Mouse (Mus musculus): ENCODE measurements around the gene Ccdc155. TPM values are rescaled to one million over a fixed set of nuclear protein-coding genes. Genes with fewer than 3 reads are reported as not detected.

Ccdc155 gene
- total RNA-seq, 1 experiment = 2.4 TPM

GRCm38 (mm10) chr7:45213708-45214107 is 9.0 kb upstream of the Ccdc155 start:
- DNase-seq (ENCODE audit: low read depth, low spot score) = no peak
- Histone ChIP-seq H3K27ac (ENCODE audit: insufficient read depth, low read depth, low read length, poor library complexity, severe bottlenecking) (no peak overlapping the region), H3K4me1 (ENCODE audit: control insufficient read depth in 2 of 2, insufficient read depth in 2 of 2, low read length in 2 of 2, poor library complexity in 1 of 2) (peaks cover 4 to 24% of the 10 kb centered on the region in 2 experiments; a peak in 2 of 4 replicates), H3K9ac (ENCODE audit: insufficient read depth, low read depth, low read length, poor library complexity, severe bottlenecking) (no peak overlapping the region), H3K9me3 (ENCODE audit: control insufficient read depth, insufficient read depth, low read depth, low read length) (no peaks in the 10 kb centered on the region), H3K36me3 (ENCODE audit: control insufficient read depth, insufficient read depth, low read length, poor library complexity, severe bottlenecking) (peaks cover 13% of the 10 kb centered on the region; the same call in 1 of the 2 replicates), H3K4me3 (ENCODE audit: insufficient read depth in 1 of 2, low read depth in 1 of 2, low read length in 2 of 2, poor library complexity in 1 of 2, severe bottlenecking in 1 of 2) (no peak overlapping the region)
- no peak for TF ChIP-seq CHD2 (IDR thresholded peaks at IDR 0.05; ENCODE audit: low read depth, low read length)
- TF ChIP-seq MAFK (IDR thresholded peaks at IDR 0.05; ENCODE audit: insufficient read depth, low read depth, low read length) = no peak
- TF ChIP-seq ZC3H11A (IDR thresholded peaks at IDR 0.05; ENCODE audit: borderline replicate concordance, low read depth, low read length) = no peak
- TF ChIP-seq ZNF384 (IDR thresholded peaks at IDR 0.05; ENCODE audit: low read depth, low read length) = no peak
- no peak for TF ChIP-seq HCFC1 (IDR thresholded peaks at IDR 0.05; ENCODE audit: borderline replicate concordance, insufficient read depth, low read length)
- in situ Hi-C loops (cut with MboI; ENCODE audit: low sequenced_read_pairs in 2 of 2, unreplicated experiment in 2 of 2) = no loop called here

- Histone ChIP-seq H3K27ac (ENCODE audit: insufficient read depth, low read depth, low read length, poor library complexity, severe bottlenecking) (no peak overlapping the region), H3K9me3 (ENCODE audit: control insufficient read depth, insufficient read depth, low read depth, low read length) (no peaks in the 10 kb centered on the region), H3K36me3 (ENCODE audit: control insufficient read depth, insufficient read depth, low read length, poor library complexity, severe bottlenecking) (peaks cover 4% of the 10 kb centered on the region; the same call in 1 of the 2 replicates), H3K4me1 (ENCODE audit: control insufficient read depth in 2 of 2, insufficient read depth in 2 of 2, low read length in 2 of 2, poor library complexity in 1 of 2) (peaks cover 4 to 16% of the 10 kb centered on the region in 2 experiments; a peak in 2 of 4 replicates), H3K9ac (ENCODE audit: insufficient read depth, low read depth, low read length, poor library complexity, severe bottlenecking) (no peak overlapping the region), H3K4me3 (ENCODE audit: insufficient read depth in 1 of 2, low read depth in 1 of 2, low read length in 2 of 2, poor library complexity in 1 of 2, severe bottlenecking in 1 of 2) (peak overlapping the region in 1 of 2 experiments; percentile 72; a peak in 2 of 4 replicates)
- in situ Hi-C loops (cut with MboI; ENCODE audit: low sequenced_read_pairs in 2 of 2, unreplicated experiment in 2 of 2) = no loop called here
- no peak for TF ChIP-seq HCFC1 (IDR thresholded peaks at IDR 0.05; ENCODE audit: borderline replicate concordance, insufficient read depth, low read length)
- TF ChIP-seq ZC3H11A (IDR thresholded peaks at IDR 0.05; ENCODE audit: borderline replicate concordance, low read depth, low read length) = no peak
- no peak for TF ChIP-seq MAFK (IDR thresholded peaks at IDR 0.05; ENCODE audit: insufficient read depth, low read depth, low read length)
- TF ChIP-seq CHD2 (IDR thresholded peaks at IDR 0.05; ENCODE audit: low read depth, low read length) = no peak
- no peak for TF ChIP-seq ZNF384 (IDR thresholded peaks at IDR 0.05; ENCODE audit: low read depth, low read length)
- DNase-seq (ENCODE audit: low read depth, low spot score) = no peak
Observed at GRCm38 (mm10) chr7:45212356-45212755, 7.7 kb upstream of the Ccdc155 start.

GRCm38 (mm10) chr7:45211851-45212251 is 7.2 kb upstream of the Ccdc155 start, which contains the start of gene Dkkl1:
Gene Dkkl1, minus strand, starts transcription at chr7:45212147.
- in situ Hi-C loops (cut with MboI; ENCODE audit: low sequenced_read_pairs in 2 of 2, unreplicated experiment in 2 of 2) = no loop called here

GRCm38 (mm10) chr7:45211070-45211469 is 6.4 kb upstream of the Ccdc155 start:
- no peak overlapping the region; a peak in 2 of 4 replicates for H3K4me3 ChIP-seq (ENCODE audit: insufficient read depth in 1 of 2, low read depth in 1 of 2, low read length in 2 of 2, poor library complexity in 1 of 2, severe bottlenecking in 1 of 2)
- in situ Hi-C loops (cut with MboI; ENCODE audit: low sequenced_read_pairs in 2 of 2, unreplicated experiment in 2 of 2) = no loop called here

More at GRCm38 (mm10) chr7:45211851-45212251, 7.2 kb upstream of the Ccdc155 start, which contains the start of gene Dkkl1:
- no peak within 1 kb of the TSS for H3K9ac ChIP-seq (ENCODE audit: insufficient read depth, low read depth, low read length, poor library complexity, severe bottlenecking)
- TF ChIP-seq MAFK (IDR thresholded peaks at IDR 0.05; ENCODE audit: insufficient read depth, low read depth, low read length) = no peak
- no peak for TF ChIP-seq ZNF384 (IDR thresholded peaks at IDR 0.05; ENCODE audit: low read depth, low read length)
- TF ChIP-seq ZC3H11A (IDR thresholded peaks at IDR 0.05; ENCODE audit: borderline replicate concordance, low read depth, low read length) = no peak
- TF ChIP-seq CHD2 (IDR thresholded peaks at IDR 0.05; ENCODE audit: low read depth, low read length) = no peak; the same call in 1 of the 2 replicates
- no peak for TF ChIP-seq HCFC1 (IDR thresholded peaks at IDR 0.05; ENCODE audit: borderline replicate concordance, insufficient read depth, low read length)
- peaks cover 4 to 11% of the 10 kb centered on the region in 2 experiments; a peak in 1 of 4 replicates for H3K4me1 ChIP-seq (ENCODE audit: control insufficient read depth in 2 of 2, insufficient read depth in 2 of 2, low read length in 2 of 2, poor library complexity in 1 of 2)
- peak within 1 kb of the TSS; percentile 54 to 72 for H3K4me3 ChIP-seq (ENCODE audit: insufficient read depth in 1 of 2, low read depth in 1 of 2, low read length in 2 of 2, poor library complexity in 1 of 2, severe bottlenecking in 1 of 2)
- no peaks in the 10 kb centered on the region for H3K36me3 ChIP-seq (ENCODE audit: control insufficient read depth, insufficient read depth, low read length, poor library complexity, severe bottlenecking)
- no peak within 1 kb of the TSS for H3K27ac ChIP-seq (ENCODE audit: insufficient read depth, low read depth, low read length, poor library complexity, severe bottlenecking)
- H3K9me3 ChIP-seq (ENCODE audit: control insufficient read depth, insufficient read depth, low read depth, low read length) = no peaks in the 10 kb centered on the region
- no peak for DNase-seq (ENCODE audit: low read depth, low spot score)

More at GRCm38 (mm10) chr7:45211070-45211469, 6.4 kb upstream of the Ccdc155 start:
- Histone ChIP-seq H3K4me1 (ENCODE audit: control insufficient read depth in 2 of 2, insufficient read depth in 2 of 2, low read length in 2 of 2, poor library complexity in 1 of 2) (peaks cover 4 to 10% of the 10 kb centered on the region in 2 experiments; a peak in 1 of 4 replicates), H3K9me3 (ENCODE audit: control insufficient read depth, insufficient read depth, low read depth, low read length) (no peaks in the 10 kb centered on the region), H3K9ac (ENCODE audit: insufficient read depth, low read depth, low read length, poor library complexity, severe bottlenecking) (no peak overlapping the region), H3K36me3 (ENCODE audit: control insufficient read depth, insufficient read depth, low read length, poor library complexity, severe bottlenecking) (no peaks in the 10 kb centered on the region), H3K27ac (ENCODE audit: insufficient read depth, low read depth, low read length, poor library complexity, severe bottlenecking) (no peak overlapping the region)
- no peak for DNase-seq (ENCODE audit: low read depth, low spot score)
- no peak for TF ChIP-seq MAFK (IDR thresholded peaks at IDR 0.05; ENCODE audit: insufficient read depth, low read depth, low read length)
- TF ChIP-seq ZC3H11A (IDR thresholded peaks at IDR 0.05; ENCODE audit: borderline replicate concordance, low read depth, low read length) = no peak
- TF ChIP-seq HCFC1 (IDR thresholded peaks at IDR 0.05; ENCODE audit: borderline replicate concordance, insufficient read depth, low read length) = no peak
- TF ChIP-seq CHD2 (IDR thresholded peaks at IDR 0.05; ENCODE audit: low read depth, low read length) = no peak
- TF ChIP-seq ZNF384 (IDR thresholded peaks at IDR 0.05; ENCODE audit: low read depth, low read length) = no peak

Data from ES-E14 (cell line).